ENCODE assay signal across 11 mouse cellular contexts in genomic region chr10:20045733-20046495, GRCm38 (mm10).
DNase-seq lines count a peak whose midpoint lies in the region; ATAC-seq lines count a peak whose summit lies in the region.
"Had no signal": no experiment of that assay in that cellular context is flagged by ENCODE, and none has a peak within 500 bp of the region (broad histone marks: within the 10 kb centered on the region; RNA-seq: fewer than 3 reads in every experiment).

No protein-coding gene starts in this region.

- ATAC-seq in limb, embryonic 12.5 days (ENCODE audit: insufficient number of reproducible peaks, insufficient read depth, low FRiP score, low TSS enrichment, low read depth) = no peak
- ATAC-seq in kidney, embryonic 15.5 days (replicated peaks; ENCODE audit: low FRiP score) = no peak
- ATAC-seq in neural tube, embryonic 14.5 days (ENCODE audit: low read depth) = peak; percentile 49; the same call in 1 of the 2 replicates

- WGBS in limb, embryonic 12.5 days = 63% methylated on average over 4 of the region's 4 CpGs
- 90% methylated on average over 4 of the region's 4 CpGs for WGBS in limb, embryonic 10.5 days
- 43% methylated on average over 4 of the region's 4 CpGs for WGBS in kidney, embryonic 15.5 days
- WGBS in neural tube, embryonic 14.5 days = 60% methylated on average over 4 of the region's 4 CpGs

- H3K4me3 ChIP-seq in limb, embryonic 12.5 days (replicated peaks) = no peak overlapping the region
- no peak overlapping the region for H3K4me3 ChIP-seq in limb, embryonic 10.5 days
- H3K4me3 ChIP-seq in kidney, embryonic 15.5 days (replicated peaks) = no peak overlapping the region
- no peak overlapping the region for H3K4me3 ChIP-seq in neural tube, embryonic 14.5 days (ENCODE audit: low read depth, low read length)
- H3K4me3 ChIP-seq: erythroblast, embryonic 14.5 days; limb, embryonic 15.5 days had no signal

- DNase-seq in adrenal gland, adult 2 months = peak; percentile 63
- no peak for DNase-seq in adrenal gland, postnatal 4 days (ENCODE audit: low spot score in 2 of 2)
- DNase-seq in limb, embryonic 10.5 days (ENCODE audit: low spot score) = no peak
- no peak for DNase-seq in right cerebral cortex, adult 18-20 months
- no peak for DNase-seq in ovary, adult 18-20 months (ENCODE audit: low spot score)
- DNase-seq: spleen, adult 18-20 months had no signal

- H3K9ac ChIP-seq in limb, embryonic 12.5 days (replicated peaks) = no peak overlapping the region
- no peak overlapping the region for H3K9ac ChIP-seq in kidney, embryonic 15.5 days
- H3K9ac ChIP-seq in neural tube, embryonic 14.5 days (replicated peaks; ENCODE audit: low read depth, low read length) = no peak overlapping the region
- H3K9ac ChIP-seq: limb, embryonic 15.5 days had no signal

- no peaks in the 10 kb centered on the region for H3K27me3 ChIP-seq in limb, embryonic 12.5 days
- no peaks in the 10 kb centered on the region for H3K27me3 ChIP-seq in limb, embryonic 10.5 days (ENCODE audit: low read depth, poor library complexity, severe bottlenecking)
- no peaks in the 10 kb centered on the region for H3K27me3 ChIP-seq in kidney, embryonic 15.5 days
- H3K27me3 ChIP-seq in neural tube, embryonic 14.5 days (ENCODE audit: control insufficient read depth, insufficient read depth, low read length) = no peaks in the 10 kb centered on the region
- H3K27me3 ChIP-seq: limb, embryonic 15.5 days had no signal

- no peaks in the 10 kb centered on the region for H3K36me3 ChIP-seq in limb, embryonic 12.5 days
- no peaks in the 10 kb centered on the region for H3K36me3 ChIP-seq in limb, embryonic 10.5 days
- no peaks in the 10 kb centered on the region for H3K36me3 ChIP-seq in kidney, embryonic 15.5 days
- no peaks in the 10 kb centered on the region for H3K36me3 ChIP-seq in neural tube, embryonic 14.5 days (ENCODE audit: control insufficient read depth, insufficient read depth, low read length)
- H3K36me3 ChIP-seq: limb, embryonic 15.5 days had no signal

- no peaks in the 10 kb centered on the region for H3K9me3 ChIP-seq in limb, embryonic 12.5 days
- no peaks in the 10 kb centered on the region for H3K9me3 ChIP-seq in limb, embryonic 10.5 days (replicated peaks)
- no peaks in the 10 kb centered on the region for H3K9me3 ChIP-seq in kidney, embryonic 15.5 days (replicated peaks)
- H3K9me3 ChIP-seq in neural tube, embryonic 14.5 days (ENCODE audit: control insufficient read depth, low read length) = no peaks in the 10 kb centered on the region
- H3K9me3 ChIP-seq: limb, embryonic 15.5 days had no signal

- H3K27ac ChIP-seq in limb, embryonic 12.5 days = peak overlapping the region; percentile 20
- no peak overlapping the region for H3K27ac ChIP-seq in limb, embryonic 10.5 days
- H3K27ac ChIP-seq in kidney, embryonic 15.5 days = peak overlapping the region; percentile 72
- no peak overlapping the region for H3K27ac ChIP-seq in neural tube, embryonic 14.5 days (ENCODE audit: low read depth, low read length)
- H3K27ac ChIP-seq: limb, embryonic 15.5 days had no signal

- no peaks in the 10 kb centered on the region; the same call in none of the 2 replicates for H3K4me1 ChIP-seq in limb, embryonic 12.5 days (replicated peaks)
- H3K4me1 ChIP-seq in limb, embryonic 10.5 days = no peaks in the 10 kb centered on the region
- no peaks in the 10 kb centered on the region; the same call in 1 of the 2 replicates for H3K4me1 ChIP-seq in kidney, embryonic 15.5 days
- no peaks in the 10 kb centered on the region for H3K4me1 ChIP-seq in neural tube, embryonic 14.5 days (ENCODE audit: control insufficient read depth, insufficient read depth, low read length)

- no peak overlapping the region for H3K4me2 ChIP-seq in limb, embryonic 12.5 days
- H3K4me2 ChIP-seq in kidney, embryonic 15.5 days = no peak overlapping the region
- H3K4me2 ChIP-seq in neural tube, embryonic 14.5 days (ENCODE audit: low read depth, low read length) = no peak overlapping the region
- H3K4me2 ChIP-seq: limb, embryonic 15.5 days had no signal

Comparison
In these comparisons a context has a peak if more than half of its experiments do, and no peak if none do; other contexts are left out.
1. H3K27ac ChIP-seq: peak in limb, embryonic 12.5 days (single experiment) and kidney, embryonic 15.5 days (single experiment); none in limb, embryonic 10.5 days (single experiment) and neural tube, embryonic 14.5 days (single experiment).